Mouse (Mus musculus) skeletal muscle tissue, adult 2 months (tissue): ENCODE data around the gene Gipc3.
A peak's percentile ranks its signal among the peaks of the same experiment; 100 is the strongest.

Source experiments
- DNase-seq: peaks from one replicate; pipeline ENCODE4 v3.0.0-alpha.2; 2012; ENCODE audit warnings: low read depth, low spot score

Gene Gipc3

DNA sequence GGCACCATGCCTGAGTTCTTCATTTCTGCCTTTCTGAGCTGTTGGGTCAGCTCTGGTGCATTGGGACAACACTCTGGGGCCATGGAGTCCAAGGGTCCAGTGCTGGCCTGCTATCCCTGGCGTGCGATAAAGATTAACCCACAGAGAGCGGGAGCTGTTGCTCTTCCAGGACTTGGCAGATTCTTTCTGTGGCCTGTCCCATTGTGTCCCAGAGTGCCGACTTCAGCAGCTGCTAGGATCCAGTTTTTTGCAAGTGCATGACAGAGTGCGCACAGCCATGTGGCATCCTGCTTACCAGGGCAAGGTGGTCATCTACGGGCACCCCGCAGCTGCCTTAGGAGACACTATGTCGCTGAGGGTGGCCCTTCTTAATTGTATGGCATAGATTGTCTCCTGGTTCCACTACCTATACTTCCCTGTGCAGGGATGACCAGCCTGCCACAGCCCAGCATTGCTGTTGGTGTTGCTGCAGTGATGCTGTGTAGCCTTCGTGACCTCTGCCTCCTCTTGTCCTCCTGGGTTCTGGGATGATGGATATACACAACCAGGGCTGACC lies 42.6 kb downstream of the Gipc3 start:
- DNase-seq: no peak

DNA sequence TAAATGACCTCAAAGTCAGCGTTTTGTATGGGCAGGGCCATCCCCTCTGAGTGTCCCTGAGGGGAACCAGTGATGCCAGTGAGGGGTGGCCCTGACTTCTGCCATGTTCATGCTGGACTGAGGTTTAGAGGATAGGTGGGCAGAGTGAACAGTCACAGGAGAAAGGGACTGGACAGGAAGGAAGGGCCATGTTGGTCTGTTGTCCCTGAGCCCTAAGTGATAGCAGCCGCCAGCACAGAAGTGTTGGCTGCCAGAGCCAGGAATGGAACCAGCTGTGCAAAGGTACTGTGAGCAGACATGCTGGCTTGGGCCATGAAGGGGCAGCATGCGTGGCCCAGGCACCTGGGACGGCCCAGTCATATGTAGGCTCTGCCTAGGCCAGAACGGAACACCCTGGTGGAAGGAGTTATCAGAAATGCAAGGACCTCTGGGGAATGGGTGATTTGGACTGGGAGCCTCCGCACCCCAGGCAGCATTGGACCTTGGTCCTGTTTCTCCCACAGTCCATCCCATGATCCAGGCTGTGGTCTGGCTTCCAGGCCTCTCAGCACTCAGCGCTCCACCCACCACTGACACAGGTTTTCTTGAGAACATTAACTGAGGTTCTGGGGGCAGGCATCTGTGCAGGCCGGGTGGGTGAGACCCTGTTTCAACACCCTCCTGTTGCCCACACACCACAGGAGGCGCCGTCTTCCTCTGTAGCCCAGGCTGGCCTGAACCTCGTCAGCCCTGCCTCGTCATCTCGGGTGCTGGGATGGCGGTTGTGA lies 43.3 kb downstream of the Gipc3 start:
- no peak for DNase-seq

DNA sequence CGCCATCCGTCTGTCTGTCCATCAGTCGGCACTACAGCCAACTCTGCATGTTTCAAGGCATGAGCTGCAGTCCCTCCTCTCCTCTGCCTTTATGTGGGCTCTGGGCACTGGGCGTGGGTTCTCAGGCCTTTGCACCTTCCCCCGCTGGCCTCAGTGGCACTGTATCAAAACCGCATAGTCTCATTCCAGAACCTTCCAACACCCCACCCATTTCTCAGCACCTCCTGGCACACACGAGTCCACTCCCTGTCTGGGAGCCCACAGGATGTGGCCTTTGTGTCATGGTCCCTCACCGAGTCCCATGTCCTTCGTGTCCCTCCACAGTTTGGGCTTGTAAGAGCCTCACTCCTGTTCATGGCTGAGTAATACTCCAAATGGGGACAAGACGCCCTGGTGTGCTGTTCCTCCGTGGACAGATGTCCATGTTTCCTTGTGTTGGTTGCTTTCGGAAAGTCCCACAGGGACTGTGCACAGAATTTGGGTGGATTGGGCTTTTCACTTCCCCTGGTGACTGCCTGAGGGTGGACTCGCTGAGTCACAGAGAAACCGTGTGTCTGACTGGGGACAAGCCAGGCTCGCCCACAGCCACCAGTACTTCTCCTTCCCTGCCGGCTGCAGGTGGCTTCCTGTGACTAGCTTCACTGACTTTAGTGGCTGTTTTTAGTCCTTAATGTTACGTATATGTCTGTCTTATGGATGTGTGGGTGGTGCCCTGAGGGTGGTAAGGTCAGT lies 44.5 kb downstream of the Gipc3 start:
- peak; percentile 55 for DNase-seq

DNA sequence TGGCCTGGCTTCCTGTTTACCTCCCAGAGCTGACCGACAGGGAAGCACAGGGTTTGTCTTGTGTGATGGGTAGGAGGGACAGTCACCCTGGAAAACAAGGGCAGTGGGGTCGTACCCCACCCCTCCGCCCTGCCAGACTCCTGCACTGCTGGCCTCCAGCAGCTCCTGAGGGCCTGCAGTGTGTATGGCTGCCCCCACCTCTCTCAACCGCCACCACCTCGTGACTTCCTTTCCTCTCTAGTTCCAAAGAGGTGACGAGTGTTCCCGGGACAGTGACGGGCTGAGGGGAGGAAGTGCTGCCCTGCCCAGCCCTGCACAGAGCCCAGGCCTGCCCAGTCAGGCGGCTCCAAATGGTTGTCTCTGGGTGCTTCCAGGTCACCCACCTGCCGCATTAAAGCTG lies 45.2 kb downstream of the Gipc3 start:
- peak; percentile 61 for DNase-seq

DNA sequence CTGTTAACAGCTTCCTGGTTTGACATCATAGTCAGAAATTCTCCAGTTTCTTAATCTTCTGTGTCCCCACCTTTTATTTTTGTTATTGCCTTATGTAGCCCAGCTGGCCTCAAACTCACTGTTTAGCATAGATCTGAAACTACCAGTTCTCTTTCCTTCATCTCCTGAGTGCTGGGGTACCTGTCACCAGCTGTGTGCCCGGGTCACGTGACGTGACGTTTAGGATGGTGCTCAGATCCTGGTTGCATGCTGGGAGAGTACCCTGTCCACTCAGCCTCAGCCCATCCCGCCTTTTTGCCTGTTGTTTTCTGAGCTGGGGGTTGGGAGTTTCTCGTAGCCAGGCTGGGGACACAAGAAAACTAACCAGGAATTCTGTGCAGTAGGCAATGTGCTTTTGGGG lies 45.8 kb downstream of the Gipc3 start:
- DNase-seq: no peak

DNA sequence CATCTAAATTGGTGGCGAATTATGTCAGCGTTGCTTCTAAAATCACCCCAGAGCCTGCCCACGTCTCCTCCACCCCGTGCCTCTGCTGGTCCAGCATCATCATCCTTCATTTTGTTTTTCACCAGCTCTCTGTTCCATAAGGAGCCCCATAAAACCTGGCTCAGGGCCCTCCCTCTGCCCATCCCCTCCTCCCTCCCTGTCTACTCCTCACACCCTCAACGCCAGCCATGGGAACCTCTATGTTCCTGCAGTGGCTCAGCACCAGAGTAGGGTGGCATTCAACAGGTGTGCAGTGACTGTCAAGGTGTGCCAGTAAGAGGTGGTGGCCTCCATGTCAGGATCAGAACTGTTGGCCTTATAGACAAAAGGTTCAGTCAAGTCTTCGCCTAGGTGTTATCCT lies 47.9 kb downstream of the Gipc3 start:
- DNase-seq: no peak

DNA sequence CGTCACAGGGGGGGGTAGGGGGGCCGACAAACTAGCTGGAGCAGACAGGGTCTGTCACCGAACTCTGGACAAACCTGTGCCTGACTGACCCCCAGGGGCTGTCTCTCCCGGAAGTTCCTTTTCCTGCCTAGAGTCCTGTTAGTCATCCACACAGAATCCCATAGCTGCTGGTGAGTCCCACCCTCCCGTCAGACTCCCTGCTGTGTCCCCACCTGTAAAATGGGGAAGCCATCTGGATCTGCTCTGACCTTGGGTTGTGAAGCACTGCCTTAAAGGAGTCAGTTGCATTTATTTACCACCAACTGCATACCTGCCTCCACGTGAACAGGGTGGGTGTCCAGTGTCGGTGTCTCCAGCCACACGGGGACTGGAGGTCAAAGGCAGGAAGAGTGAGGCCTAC lies 48.6 kb downstream of the Gipc3 start:
- DNase-seq: no peak

DNA sequence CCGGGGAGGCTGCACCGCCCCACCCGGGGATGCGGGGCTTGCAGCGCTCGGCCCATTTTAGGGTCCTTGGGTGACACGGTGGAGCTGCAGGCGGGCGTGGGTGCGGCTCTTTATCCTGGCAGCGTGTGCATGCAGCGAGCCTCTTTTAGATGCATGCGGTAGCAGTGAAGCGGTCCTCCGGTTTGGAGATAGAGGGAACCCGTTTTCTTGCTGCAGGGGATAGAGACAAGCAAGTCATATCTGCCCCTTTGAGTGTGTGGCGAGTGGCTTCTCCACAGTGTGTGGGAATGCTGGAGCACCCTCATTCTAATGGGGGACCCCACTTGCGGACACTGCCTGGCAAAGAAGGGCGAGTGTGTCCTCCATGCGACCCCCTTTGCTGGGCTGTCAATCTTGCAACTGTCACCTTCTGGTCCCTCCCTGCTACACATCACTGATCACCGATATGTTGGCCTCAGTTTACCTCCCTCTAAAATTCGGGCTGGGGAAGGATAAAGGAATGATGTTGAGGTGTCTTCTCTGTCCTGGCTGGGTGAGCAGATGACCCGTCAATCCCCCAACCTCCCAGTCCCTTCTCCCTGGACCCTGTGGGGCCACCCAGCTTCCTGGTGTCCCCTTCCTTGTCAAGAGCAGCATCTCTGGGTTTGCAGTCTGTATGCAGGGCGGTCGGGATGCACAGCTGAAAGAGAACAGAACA lies 49.6 kb downstream of the Gipc3 start:
- no peak for DNase-seq

DNA sequence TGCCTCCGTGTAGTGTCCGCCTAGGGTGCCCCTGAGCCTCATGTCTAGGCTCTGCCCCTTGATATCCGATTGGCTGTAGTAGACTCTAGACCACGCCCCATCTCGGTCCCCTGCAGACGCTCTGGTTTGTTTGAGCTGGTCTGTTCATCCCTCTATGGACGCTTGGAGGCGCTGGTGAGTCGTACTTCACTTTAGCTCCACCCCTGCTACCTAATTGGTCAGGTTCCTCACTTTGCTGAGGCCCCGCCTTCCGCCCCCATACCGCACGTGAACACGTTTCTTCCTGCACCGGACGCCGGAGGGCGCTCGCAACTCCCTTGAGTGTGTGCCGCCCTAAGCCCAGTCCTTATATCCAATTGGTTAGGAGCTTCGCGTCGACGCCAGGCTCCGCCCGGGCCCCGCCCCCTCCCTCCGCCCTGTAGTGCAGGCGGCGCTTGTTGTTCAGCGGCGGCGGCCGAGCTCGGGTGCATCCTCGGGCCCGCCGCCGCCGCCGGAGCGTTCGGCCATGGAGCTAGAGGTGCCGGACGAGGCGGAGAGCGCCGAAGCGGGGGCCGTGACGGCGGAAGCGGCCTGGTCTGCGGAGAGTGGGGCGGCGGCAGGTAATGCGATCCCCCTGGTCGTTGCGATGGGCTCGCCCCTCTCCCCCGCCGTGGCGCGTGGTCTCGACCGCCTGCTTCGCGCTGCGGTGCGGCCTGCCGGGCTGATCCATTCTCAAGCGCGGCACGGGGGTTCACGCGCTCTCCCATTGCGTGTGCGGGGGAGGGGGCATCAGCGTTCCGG lies 50.3 kb downstream of the Gipc3 start, which contains the start of gene Pip5k1c:
Pip5k1c (plus strand) TSS at position 410 of the 780 bp plus-strand sequence.
- DNase-seq: peak; percentile 100

DNA sequence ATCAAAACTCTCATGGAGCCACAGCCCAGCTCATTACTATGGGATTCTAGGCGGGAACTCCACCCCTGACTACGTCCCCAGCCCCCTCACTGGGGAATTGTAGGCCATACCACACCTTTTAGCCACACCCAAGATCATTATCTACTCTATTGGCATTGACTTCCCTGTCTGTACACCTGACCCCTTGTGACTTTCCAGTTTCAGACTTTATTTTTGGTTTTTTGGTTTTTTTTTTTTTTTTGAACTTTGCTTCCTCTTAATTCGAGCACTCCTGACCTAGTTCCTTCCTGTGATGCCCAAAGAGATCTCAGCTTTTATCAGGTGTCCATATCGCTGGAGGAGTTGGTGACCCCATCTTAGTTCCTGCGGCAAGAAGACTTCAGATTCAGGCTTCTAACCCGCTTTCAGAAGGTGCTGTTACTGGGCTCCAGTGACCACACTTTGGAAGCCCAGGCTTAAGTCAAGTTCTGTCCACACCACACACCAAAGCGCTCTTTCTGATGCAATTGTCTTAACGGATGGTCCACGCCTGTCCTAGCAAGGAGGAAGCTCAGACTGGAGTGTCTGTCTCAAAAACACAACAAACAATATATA lies 51.5 kb downstream of the Gipc3 start, which contains the start of gene Tjp3:
Tjp3 (minus strand) TSS at position 71 of the 594 bp plus-strand sequence.
- no peak for DNase-seq

DNA sequence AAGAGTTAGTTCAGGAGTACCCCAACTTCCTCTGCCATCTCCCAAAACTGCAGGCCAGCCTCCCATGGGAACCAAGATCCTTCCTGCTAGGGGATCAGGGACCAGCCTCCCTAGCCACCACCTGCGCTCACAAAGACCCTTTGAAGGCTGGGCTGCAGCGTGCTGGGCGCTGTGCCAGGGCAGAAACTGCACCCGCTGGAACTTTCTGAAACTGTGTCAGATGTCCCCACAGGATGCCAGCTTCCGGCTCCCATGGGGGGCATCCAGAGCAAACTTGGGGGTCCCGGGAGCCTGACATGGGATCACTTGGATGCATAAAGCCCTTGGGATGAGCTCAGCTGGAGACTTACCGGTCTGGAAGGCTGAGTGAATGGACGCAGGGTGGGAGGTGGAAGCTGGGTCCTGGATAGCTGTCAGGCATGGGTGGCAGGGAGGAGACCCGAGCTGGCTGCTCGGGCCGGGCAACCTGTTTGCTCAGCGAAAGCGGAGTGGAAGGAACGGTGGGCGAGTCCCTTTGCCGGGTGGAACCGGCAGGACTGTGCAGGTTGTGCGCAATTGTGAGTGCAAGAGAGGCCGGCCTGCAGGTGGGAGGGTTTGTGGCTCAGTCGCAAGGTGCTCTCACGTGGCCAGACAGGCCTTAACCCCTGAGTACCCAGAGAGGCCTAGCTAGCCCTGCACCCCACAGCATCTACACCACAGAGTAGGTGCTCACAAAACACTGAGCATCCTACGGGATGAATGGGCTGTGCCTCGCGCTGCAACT lies 52.2 kb downstream of the Gipc3 start:
- no peak for DNase-seq

DNA sequence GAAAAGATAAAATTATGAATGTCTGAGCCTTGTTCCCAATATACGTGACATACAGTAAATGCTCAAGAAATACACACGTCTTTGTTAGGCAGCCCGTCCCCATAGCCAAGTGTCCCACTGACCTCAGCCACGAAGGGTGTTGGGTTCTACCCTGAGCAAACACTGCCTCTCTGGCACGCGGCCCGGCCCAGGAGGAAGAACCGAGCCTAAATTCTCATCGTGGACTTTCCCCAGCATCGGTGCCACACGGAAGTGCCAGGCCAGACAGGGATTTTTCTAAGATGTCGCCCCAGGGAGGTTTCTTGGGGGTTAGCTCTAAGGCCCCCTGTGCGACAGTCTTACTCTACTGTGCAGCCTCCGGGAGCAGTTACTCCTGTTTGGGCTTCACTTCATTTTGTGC lies 53.3 kb downstream of the Gipc3 start:
- DNase-seq: no peak

DNA sequence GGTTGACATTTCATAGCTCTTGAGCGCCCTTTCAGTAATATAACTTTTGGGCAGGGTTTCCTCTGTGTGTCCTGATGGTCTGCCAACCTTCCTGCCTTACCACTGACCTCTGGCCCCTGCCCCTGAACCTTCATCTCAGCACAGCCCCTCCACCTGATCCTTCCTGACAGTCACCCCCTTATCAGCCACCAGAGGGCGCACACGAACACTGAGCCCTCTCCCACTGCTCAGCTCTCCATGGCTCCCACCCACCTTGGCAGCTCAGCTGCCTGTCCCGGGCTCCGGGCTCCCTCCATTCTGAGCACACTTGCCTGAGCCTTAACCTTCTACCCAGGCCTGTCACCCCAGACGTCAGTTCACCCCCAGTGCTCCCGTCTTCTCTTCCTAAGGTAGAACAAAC lies 53.8 kb downstream of the Gipc3 start:
- peak; percentile 57 for DNase-seq

DNA sequence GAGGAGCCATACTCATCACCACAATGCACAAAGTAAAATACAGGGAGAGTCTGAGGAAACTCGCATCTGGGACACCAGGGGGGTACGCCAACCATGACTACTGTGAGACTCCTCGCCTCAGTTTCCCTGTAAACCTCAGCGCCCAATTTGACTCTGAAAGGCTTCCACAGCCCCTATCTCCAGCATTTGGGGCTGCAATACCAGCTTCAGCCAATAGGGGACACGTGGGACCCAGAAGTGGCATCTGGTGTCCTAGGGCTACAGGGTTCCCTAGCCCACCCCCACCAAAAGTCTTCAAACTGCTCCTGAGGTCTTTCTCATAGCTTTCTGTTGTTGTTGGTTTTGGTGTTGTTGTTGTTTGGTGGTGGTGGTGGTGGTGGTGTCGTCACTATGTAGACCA lies 54.5 kb downstream of the Gipc3 start:
- no peak for DNase-seq

DNA sequence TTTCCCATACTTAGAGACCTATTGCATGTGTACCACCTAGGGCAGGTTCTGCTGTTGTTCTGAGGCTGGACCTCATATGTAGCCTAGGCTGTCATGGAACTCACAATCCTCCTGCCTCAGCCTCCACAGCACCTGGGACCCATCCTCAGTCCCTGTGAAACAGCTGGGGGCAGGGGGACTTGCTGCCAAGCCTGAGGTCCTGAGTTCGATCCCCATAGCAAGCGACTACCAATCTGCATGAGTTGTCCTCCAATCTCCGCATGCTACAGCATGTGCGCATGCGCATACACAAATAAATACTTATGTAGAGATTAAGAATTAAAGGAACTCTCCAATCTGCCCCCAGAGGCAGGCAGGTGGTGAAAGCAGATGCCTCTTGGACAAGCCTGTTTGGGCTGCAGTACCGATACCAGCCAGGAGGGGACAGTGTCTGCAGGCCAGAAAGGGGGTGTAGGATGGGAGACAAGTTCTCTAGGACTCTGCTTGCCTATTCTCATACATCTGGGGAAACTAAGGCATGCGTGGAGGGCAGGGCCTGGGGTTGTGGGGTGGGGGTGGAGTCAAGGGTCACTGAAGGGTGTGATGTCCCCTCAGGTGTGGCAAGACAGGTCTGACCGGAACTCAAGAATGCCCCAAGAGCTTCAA lies 55.4 kb downstream of the Gipc3 start:
- DNase-seq: no peak

DNA sequence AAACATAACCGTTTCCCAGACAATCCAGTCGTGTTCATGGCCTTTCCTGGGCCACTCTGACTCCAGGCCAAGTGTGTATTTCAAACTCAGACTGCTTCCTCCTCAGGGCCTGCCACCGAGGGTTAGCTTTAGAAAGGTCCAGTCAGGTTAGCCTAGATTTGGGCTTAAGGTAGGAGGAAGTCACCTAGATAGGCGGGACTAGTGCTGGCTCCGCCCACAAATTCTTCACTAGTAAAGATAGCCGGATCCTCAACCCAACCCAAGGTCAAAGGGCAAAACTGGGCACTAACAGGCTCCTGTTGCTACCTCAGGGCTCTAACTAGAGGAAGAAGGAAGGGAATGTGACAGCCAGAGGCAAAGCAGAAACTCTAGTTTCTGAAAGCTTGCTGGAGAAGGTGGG lies 56.5 kb downstream of the Gipc3 start:
- DNase-seq: no peak

DNA sequence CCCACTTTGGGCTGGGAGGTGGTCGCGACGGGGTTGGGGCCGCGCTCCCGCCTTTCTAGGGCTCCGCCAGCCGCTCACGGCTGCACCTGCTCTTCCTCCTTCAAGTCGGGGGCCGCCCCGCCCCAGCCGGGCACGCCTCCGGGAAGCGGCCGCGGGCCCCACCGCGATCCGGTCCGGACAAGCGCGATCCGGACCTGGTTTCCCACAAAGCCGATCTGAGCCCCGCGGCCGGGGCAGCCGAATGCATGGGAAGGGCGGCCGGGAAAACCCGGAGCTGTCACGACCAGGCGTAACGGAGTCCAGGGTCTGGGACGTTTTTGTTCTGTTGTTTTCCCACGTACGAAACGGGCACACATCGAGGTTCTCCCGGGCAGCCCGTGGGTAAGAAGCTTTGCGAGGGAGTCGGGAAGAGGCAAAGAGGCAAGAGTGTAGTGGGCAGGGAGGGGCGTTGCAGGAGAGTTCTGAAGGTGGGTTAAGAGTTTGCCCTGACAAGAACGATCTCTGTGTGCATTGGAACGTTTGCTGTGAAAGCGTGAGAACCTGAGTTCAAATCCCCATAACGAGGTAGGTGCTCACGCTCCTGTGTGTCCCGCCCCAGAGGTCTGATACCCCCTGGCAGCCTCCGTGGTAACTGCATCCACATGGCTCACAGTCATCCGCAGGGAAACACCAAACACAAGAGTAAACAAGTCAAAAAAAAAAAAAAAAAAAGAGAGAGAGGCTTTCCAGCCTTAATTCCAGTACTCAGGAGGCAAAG lies 57.2 kb downstream of the Gipc3 start:
- DNase-seq: peak; percentile 54
